Mouse (Mus musculus) olfactory bulb, adult 2 months (tissue): ENCODE measurements around the gene Faf2.

Source experiments
- CTCF ChIP-seq: fragments of 200-500 bp; IDR thresholded peaks from 2 replicates; pipeline ENCODE4 v1.5.1; 2012; ENCODE audit warnings: low read depth, mild to moderate bottlenecking, low read length, moderate library complexity; ENCODE audit not compliant: insufficient read depth
- POLR2A ChIP-seq: fragments of 200-500 bp; IDR thresholded peaks from 2 replicates; pipeline ENCODE4 v1.6.1; 2012; ENCODE audit warnings: mild to moderate bottlenecking, low read depth, low read length, moderate library complexity; ENCODE audit not compliant: insufficient read depth

DNA sequence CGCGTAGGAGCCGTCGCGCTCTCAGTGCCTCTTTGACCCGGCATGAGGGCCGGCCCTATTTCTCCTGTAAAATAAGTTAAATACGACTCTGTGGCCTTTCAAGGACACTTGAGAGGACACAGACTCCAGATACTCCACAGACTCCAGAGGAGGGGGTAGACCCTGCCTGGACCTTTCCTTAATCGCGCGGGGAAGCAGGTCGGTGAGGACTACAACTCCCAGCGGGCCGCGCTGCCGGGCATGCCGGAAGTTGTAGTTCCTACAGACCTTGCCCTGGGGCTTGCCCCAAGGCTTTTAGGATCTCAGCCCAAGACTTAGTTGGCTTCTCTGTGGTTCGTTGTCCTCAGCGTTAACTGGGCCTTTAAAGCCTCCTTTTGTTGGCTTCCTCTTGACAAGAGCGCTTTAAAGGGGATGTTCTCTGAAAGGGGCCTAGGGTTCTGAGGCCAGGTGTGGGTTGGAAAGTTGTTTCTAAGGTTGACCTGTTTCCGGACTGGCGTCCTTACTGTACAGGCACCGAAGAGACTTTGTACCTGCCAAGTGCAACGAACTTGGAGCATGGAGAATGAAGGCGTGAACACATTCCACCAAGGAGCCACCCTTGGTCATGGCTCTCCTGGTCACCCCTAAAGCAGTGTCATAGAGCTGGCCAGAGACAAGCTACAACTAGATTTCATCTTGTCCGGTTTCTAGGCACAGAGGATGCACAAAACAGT is 72.9 kb downstream of the Faf2 start:
- TF ChIP-seq CTCF (no peak), POLR2A (no peak)
